Mouse (Mus musculus) midbrain, embryonic 10.5 days (tissue): Measurements from ENCODE around the gene Hnrnpa1. TPM values are rescaled to one million over a fixed set of nuclear protein-coding genes. Genes with fewer than 3 reads are reported as not detected.

Experiments used
- DNase-seq: peaks from one replicate; pipeline ENCODE4 v3.0.0-alpha.2; 2017; ENCODE audit warnings: low spot score
- H3K27ac ChIP-seq: fragments of 300-500 bp; sonication (generic); replicated peaks from 2 replicates; pipeline ENCODE4 v1.5.1; 2016; ENCODE audit warnings: mild to moderate bottlenecking
- H3K27me3 ChIP-seq: fragments of 300-500 bp; sonication (generic); 2 replicates; pipeline ENCODE4 v1.6.1; 2016; ENCODE audit warnings: low read depth, mild to moderate bottlenecking; ENCODE audit not compliant: poor library complexity, severe bottlenecking
- H3K36me3 ChIP-seq: fragments of 300-500 bp; sonication (generic); 2 replicates; pipeline ENCODE4 v1.6.1; 2016; ENCODE audit warnings: mild to moderate bottlenecking, moderate library complexity
- H3K4me1 ChIP-seq: fragments of 300-500 bp; sonication (generic); 2 replicates; pipeline ENCODE4 v1.6.1; 2016
- H3K4me3 ChIP-seq: fragments of 300-500 bp; sonication (generic); 2 replicates; pipeline ENCODE4 v1.5.1; 2016; ENCODE audit warnings: mild to moderate bottlenecking, moderate library complexity
- H3K9me3 ChIP-seq: fragments of 300-500 bp; sonication (generic); replicated peaks from 2 replicates; pipeline ENCODE4 v1.6.1; 2016; ENCODE audit warnings: mild to moderate bottlenecking
- WGBS: fragments of 180-500 bp; shearing (Covaris S2); methylation state at CpG from one replicate; pipeline ENCODE4 v1.1.7; 2016; 5-methylcytosine and 5-hydroxymethylcytosine counted together
- polyA plus RNA-seq: library from polyadenylated mRNA; unstranded; fragments of >200 nt; fragmentation: Nextera tagmentation; extraction: Ambion mirVana; gene quantifications from 2 replicates; pipeline ENCODE4 v1.2.1, GENCODE M21; 2016

Gene Hnrnpa1
- polyA plus RNA-seq: 1,542 and 1,692 TPM in 2 replicates

GRCm38 (mm10) chr15:103240160-103241028 is at the start of gene Hnrnpa1:
TSS of gene Hnrnpa1 (plus strand) at chr15:103240432.
- peak within 1 kb of the TSS; percentile 78 for H3K4me3 ChIP-seq
- H3K27me3 ChIP-seq: no peaks in the 10 kb centered on the region
- H3K27ac ChIP-seq: peak within 1 kb of the TSS; percentile 98
- H3K9me3 ChIP-seq: peaks cover 4% of the 10 kb centered on the region; the same call in 1 of the 2 replicates
- WGBS: under 1% methylated on average over 47 of the region's 47 CpGs
- H3K36me3 ChIP-seq: peaks cover 62% of the 10 kb centered on the region
- DNase-seq: peak; percentile 92
- peaks cover 46% of the 10 kb centered on the region for H3K4me1 ChIP-seq

DNA sequence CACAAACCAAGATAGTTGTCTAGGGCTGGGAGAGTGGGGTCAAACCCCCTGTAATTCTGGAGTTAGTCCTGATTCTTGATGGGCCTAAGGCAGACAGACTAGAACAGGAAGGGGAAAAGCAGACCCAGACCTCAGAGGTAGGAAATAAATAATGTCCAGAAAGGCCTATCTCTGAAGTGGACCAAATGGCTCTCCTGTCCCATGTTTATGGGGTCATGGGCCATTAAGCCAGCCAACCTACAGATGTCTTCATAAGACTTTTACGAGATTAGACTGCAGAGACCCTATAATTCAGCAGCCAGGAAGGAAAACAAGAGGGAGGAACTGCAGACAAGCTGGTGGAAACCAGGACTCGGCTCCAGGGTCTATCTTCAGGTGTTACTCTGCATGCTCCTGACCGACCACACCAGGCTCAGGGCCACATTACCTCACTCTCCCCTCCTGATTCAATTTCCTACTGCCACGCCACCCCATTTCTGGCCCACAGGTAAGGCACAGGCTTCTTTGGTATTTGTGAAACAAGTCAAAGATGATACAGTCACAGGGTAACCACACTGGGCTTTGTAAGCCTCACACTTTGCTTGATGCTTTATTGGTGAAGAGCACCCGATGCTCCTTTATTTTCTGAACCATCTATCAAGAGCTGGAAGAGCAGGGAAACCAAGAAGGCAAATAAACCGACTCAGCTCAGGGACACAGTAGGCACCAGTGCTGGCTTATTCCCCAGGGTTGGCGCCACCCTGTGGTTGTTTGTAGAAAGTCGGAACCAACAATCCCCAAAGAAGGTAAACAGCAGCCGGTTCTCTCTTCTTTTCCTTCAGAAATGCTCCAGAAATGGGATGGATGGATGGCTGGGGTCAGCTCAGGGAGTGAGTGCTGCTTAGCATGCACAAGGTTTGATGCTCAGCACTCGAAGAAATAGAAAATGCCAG is 49.4 kb upstream of the Hnrnpa1 start:
- H3K27ac ChIP-seq: no peak overlapping the region
- DNase-seq: no peak
- peaks cover 70% of the 10 kb centered on the region for H3K36me3 ChIP-seq
- H3K9me3 ChIP-seq: no peaks in the 10 kb centered on the region
- H3K4me3 ChIP-seq: no peak overlapping the region
- no peaks in the 10 kb centered on the region for H3K4me1 ChIP-seq
- no peaks in the 10 kb centered on the region for H3K27me3 ChIP-seq
- WGBS: 71% methylated on average over 10 of the region's 10 CpGs

DNA sequence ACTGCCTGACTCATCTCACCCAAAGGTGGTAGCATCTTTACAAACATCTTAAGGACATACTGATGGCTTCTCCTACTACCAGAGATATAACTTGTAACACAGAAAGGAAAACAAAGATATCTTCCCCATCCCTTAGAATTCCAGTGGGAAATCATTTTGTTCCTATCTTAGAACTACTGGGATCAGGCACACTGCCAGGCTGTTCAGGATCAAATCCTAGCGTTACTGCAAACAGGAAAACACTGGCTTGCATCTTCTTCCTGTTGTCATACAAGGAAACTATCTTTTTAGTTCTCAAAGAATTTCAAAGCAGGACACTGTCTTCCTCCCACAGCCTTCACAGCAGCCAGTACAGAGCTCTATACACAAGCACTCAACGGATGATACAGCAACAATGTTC is 46.6 kb upstream of the Hnrnpa1 start:
- 97% methylated on average over 2 of the region's 2 CpGs for WGBS
- Histone ChIP-seq H3K27ac (no peak overlapping the region), H3K4me3 (no peak overlapping the region), H3K4me1 (no peaks in the 10 kb centered on the region), H3K27me3 (no peaks in the 10 kb centered on the region), H3K9me3 (no peaks in the 10 kb centered on the region), H3K36me3 (peaks cover 98% of the 10 kb centered on the region)
- no peak for DNase-seq

DNA sequence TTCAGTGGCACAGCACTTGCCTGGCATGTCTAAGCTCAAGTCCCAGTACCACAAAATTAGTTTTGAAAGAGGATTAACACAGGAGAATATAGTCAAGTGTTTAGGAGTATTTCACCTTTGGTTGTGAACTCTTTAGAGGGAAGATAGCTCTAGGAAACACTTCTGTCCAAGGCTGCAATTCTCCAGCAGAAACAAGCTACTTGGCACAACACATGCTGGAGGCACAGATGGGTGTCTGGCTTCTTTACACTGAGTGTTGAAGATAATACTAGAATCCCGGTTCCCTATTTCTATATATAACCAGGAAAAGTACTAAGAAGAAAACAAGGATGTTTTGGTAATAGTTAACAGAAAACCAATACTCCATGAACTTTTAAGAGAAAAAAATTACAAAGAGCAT is 43.4 kb upstream of the Hnrnpa1 start:
- 91% methylated on average over 1 of the region's 1 CpGs for WGBS
- Histone ChIP-seq H3K27me3 (no peaks in the 10 kb centered on the region), H3K36me3 (peaks cover 99% of the 10 kb centered on the region), H3K27ac (no peak overlapping the region), H3K4me3 (no peak overlapping the region), H3K9me3 (no peaks in the 10 kb centered on the region), H3K4me1 (no peaks in the 10 kb centered on the region)
- DNase-seq: no peak

DNA sequence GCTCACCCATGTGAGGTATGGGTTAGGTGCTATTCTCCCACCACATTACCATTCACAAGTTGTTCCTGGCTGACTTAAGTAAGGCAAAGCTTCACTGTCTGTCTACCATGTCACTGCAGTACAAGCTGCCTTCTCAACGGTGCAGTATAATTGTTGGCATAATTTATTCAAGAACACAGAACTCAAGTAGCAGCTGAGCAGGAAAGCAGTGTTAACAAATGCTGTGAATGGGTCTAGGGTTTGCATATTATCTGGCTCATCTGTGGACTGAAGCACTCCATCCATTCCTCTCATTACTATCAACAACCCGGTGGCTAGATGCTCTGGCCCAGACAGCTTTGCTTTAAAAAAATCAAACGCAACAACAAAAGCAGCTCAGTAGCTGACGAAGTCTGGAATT is 42.4 kb upstream of the Hnrnpa1 start:
- no peak overlapping the region for H3K27ac ChIP-seq
- no peaks in the 10 kb centered on the region for H3K4me1 ChIP-seq
- 92% methylated on average over 4 of the region's 4 CpGs for whole genome bisulfite sequencing
- H3K4me3 ChIP-seq: no peak overlapping the region
- H3K9me3 ChIP-seq: no peaks in the 10 kb centered on the region
- DNase-seq: no peak
- peaks cover 99% of the 10 kb centered on the region for H3K36me3 ChIP-seq
- no peaks in the 10 kb centered on the region for H3K27me3 ChIP-seq

GRCm38 (mm10) chr15:103202088-103202793 is 38.0 kb upstream of the Hnrnpa1 start:
- H3K36me3 ChIP-seq: peaks cover 99% of the 10 kb centered on the region
- DNase-seq: no peak
- 81% methylated on average over 6 of the region's 6 CpGs for WGBS
- no peak overlapping the region for H3K4me3 ChIP-seq
- no peaks in the 10 kb centered on the region for H3K4me1 ChIP-seq
- no peaks in the 10 kb centered on the region for H3K27me3 ChIP-seq
- H3K9me3 ChIP-seq: no peaks in the 10 kb centered on the region
- H3K27ac ChIP-seq: no peak overlapping the region

GRCm38 (mm10) chr15:103205156-103205555 is 35.1 kb upstream of the Hnrnpa1 start:
- H3K27me3 ChIP-seq: no peaks in the 10 kb centered on the region
- no peaks in the 10 kb centered on the region for H3K9me3 ChIP-seq
- no peak for DNase-seq
- H3K27ac ChIP-seq: no peak overlapping the region
- H3K4me3 ChIP-seq: no peak overlapping the region
- H3K36me3 ChIP-seq: peaks cover 99% of the 10 kb centered on the region
- H3K4me1 ChIP-seq: no peaks in the 10 kb centered on the region
- WGBS: 82% methylated on average over 2 of the region's 2 CpGs

- DNase-seq: no peak
- Histone ChIP-seq H3K27ac (peak overlapping the region; percentile 92), H3K4me1 (peaks cover 51% of the 10 kb centered on the region), H3K9me3 (no peaks in the 10 kb centered on the region), H3K4me3 (peak overlapping the region; percentile 51), H3K27me3 (no peaks in the 10 kb centered on the region), H3K36me3 (peaks cover 44% of the 10 kb centered on the region)
- WGBS: 11% methylated on average over 2 of the region's 2 CpGs
Measured at GRCm38 (mm10) chr15:103214149-103214548, 26.1 kb upstream of the Hnrnpa1 start.

DNA sequence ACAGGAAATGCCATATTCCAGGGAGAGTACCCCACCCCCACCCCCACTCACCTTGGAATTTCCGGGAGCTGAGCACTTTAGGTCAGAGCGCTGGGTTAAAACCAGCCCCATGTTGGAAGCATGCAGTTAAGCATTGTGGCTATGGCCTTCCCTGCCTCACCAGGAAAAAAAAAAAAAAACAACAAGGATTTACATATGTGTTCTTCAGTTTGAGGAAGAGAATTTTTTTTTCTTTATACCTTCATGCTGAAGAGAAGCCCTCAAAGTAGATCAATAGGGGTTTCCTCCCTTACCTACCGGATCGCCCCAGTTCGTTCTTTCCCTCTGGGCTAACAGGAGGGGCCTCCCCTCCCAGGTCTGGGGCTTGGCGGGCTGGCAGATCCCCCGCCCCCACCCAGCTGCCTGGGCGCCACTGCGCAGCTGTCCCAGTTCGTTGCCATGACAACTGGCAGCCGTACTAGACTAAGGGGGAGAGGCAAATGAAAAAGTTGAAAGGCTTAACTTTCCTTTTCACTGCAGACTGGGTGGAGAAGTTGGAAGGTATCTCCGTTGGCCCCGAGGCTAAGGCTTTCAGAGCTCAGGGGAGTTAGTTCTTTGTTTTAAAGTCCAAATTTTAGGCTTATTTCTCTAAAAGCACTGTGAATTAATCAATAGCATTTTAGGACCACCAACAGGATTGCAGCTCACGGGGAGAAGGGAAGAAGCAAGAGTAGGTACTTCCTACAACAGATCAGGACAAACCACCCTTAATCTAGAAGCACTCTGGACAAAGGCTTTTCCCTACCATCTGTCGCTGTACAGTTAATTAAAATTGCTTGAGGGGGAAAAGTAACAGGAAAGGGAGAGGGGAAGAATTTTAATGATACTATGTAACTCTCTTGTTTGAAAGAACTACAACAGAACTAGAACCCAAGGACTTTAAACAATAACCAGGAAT is 25.0 kb upstream of the Hnrnpa1 start:
- no peaks in the 10 kb centered on the region for H3K9me3 ChIP-seq
- peak overlapping the region; percentile 51 for H3K4me3 ChIP-seq
- H3K4me1 ChIP-seq: peaks cover 51% of the 10 kb centered on the region
- H3K36me3 ChIP-seq: peaks cover 40% of the 10 kb centered on the region
- under 1% methylated on average over 15 of the region's 15 CpGs for WGBS
- peak overlapping the region; percentile 92 for H3K27ac ChIP-seq
- DNase-seq: peak; percentile 94
- no peaks in the 10 kb centered on the region for H3K27me3 ChIP-seq

- Histone ChIP-seq H3K27ac (peak overlapping the region; percentile 92), H3K9me3 (no peaks in the 10 kb centered on the region), H3K4me1 (peaks cover 56% of the 10 kb centered on the region), H3K36me3 (peaks cover 40% of the 10 kb centered on the region), H3K4me3 (peak overlapping the region; percentile 51), H3K27me3 (no peaks in the 10 kb centered on the region)
- no peak for DNase-seq
- 17% methylated on average over 2 of the region's 2 CpGs for WGBS
Measured at GRCm38 (mm10) chr15:103216052-103216451, 24.2 kb upstream of the Hnrnpa1 start.

GRCm38 (mm10) chr15:103220785-103221184 is 19.4 kb upstream of the Hnrnpa1 start:
- no peaks in the 10 kb centered on the region for H3K9me3 ChIP-seq
- H3K27ac ChIP-seq: no peak overlapping the region
- WGBS: 88% methylated on average over 3 of the region's 3 CpGs
- H3K4me3 ChIP-seq: no peak overlapping the region
- H3K27me3 ChIP-seq: no peaks in the 10 kb centered on the region
- no peak for DNase-seq
- peaks cover 27% of the 10 kb centered on the region for H3K4me1 ChIP-seq
- peaks cover 43% of the 10 kb centered on the region for H3K36me3 ChIP-seq
